Mouse (Mus musculus): ENCODE results near the gene Bloc1s3.

Gene Bloc1s3

DNA sequence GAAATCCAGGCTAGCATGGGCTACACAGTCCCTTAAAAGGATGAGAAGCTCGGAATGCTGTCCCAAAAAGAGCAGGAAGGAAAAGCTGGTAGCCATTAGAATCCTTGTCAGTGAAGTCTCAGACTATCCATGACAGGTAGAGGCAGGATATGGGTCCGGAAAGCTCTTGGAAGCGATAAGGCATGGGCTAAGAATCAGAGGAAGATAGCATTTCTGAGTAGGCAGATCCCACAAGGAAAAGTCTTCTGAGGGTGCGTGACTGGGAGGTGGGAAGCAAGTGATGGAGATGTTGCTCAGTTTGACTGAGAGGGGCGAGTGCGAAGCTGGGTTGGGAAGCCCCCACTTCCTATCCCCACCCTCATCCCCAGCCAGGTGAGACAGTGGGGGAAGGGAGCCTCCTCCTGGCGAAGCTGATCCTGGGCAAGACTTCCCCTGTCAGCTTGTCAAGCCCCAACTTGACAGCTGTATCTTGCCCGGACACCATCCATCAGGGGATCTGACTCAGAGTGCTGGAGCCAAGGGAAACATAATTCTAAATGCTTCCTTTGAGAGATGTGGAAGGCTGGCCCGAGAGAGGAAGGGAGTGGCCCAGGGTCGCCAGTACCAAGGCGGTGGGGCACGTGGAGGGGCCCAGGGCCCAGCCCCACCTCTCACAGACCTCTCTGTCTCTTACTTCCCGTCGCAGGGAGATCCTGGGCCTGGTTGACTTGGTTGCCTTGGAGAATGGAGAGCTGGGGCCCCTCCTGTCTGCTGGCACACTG lies 30.4 kb downstream of the Bloc1s3 start:
- DNase-seq (ENCODE audit: low spot score): no peak

DNA sequence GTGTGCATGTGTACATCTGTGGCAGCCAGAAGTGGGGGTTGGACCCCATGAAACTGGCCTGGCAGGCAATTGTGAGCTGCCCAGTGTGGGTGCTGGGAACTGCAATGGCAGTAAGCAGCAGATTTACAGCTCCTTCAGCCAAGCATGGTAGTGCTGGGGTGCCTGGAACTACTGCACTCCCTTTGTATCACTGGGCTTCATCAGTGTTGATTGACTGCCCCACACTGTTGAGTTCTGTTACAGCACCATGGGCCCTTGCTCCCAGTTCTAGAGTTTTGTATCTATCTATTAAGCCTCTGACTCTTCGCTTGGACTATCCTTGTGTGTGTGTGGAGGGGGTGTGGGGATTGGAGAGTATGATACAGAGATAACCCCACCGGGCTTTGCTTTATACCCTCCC lies 31.1 kb downstream of the Bloc1s3 start:
- no peak for DNase-seq (ENCODE audit: low spot score)

GRCm38 (mm10) chr7:19473875-19474443 lies 34.2 kb downstream of the Bloc1s3 start:
- DNase-seq (ENCODE audit: low spot score): peak; percentile 77

DNA sequence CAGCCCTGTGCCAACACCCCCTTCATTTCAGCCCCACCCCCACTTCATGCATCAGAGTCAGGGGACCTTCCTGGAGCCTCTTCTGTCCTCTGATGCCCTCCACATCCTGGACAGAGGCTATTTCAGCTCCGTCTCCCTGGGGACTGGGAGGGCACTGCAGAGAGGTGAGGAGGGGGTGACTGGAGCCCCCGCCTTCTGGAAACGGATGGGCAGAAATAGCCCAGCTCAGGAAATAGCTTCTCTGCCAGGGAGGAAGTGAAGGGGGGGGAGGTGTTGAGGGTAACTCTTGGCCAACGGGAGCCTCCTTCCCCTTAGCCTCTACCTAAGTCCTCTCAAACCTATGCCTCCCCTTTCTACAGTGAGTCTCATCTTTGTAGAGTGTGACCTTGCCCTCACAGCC lies 35.8 kb downstream of the Bloc1s3 start:
- no peak for DNase-seq (ENCODE audit: low spot score)

DNA sequence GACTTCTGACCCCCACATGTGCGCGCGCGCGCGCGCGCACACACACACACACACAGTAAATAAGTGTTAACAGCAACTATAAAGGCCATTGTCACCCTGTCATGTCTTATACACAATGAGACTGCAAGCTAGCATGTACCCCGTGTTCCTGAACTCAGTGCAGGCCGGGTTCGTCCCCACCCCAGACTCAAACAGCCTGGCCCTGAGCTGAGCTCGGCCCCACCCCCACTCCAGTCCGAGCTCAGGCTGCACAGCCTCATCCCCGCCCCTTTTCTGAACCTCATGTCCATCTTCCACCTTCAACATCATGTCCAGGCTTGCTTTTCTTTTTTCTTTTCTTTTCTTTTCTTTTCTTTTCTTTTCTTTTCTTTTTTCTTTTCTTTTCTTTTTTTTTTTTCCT lies 37.9 kb downstream of the Bloc1s3 start:
- no peak for DNase-seq (ENCODE audit: low spot score)

- no peak for DNase-seq (ENCODE audit: low spot score)
Observed at GRCm38 (mm10) chr7:19469404-19469803, 38.8 kb downstream of the Bloc1s3 start.

GRCm38 (mm10) chr7:19468279-19468678 lies 39.9 kb downstream of the Bloc1s3 start:
- no peak for DNase-seq (ENCODE audit: low spot score)

DNA sequence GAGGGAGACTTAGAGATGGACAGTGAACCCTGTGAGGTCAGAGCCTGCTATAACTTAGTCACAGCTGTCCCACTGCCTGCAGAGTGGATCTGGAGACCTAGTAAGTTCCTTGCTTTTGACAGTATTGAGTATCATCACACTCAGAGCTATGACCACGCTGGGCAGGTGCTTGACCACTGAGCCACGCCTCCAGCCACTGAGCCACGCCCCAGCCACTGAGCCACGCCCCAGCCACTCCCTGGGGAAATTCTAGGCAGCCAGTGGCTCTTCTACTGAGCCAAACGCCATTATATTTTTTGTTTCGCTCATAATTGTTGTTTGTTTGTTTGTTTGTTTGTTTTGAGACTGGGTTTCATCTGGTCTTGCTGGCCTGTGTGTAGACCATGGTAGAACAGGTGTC lies 40.5 kb downstream of the Bloc1s3 start:
- no peak for DNase-seq (ENCODE audit: low spot score)

GRCm38 (mm10) chr7:19466602-19467145 lies 41.5 kb downstream of the Bloc1s3 start:
- no peak for DNase-seq (ENCODE audit: low spot score)

- no peak for DNase-seq (ENCODE audit: low spot score)
Observed at GRCm38 (mm10) chr7:19464367-19465307, 43.5 kb downstream of the Bloc1s3 start.

DNA sequence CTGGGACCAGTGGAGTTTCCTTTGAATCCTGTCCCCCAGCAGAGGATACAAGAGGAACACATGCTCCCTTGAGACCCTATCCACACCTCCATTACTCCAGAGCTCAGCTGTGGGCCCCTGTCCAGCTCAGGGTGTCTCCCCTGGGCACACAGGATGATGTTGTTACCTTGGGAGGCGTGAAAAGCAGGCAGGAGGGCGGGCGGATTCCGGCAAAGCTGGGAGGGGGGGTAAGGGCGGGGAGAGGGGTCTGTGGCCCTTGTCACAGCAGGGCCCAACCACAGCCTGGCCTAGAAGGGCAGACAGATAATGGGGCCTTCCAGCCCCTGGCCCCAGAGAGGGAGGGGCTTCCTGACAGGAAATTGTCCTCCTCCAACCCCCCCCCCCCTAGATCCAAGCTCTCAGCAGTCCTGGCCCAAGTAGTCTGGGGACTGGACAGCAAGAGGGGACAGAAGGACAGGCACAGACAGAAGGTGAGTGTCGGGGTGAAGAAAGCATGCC lies 45.2 kb downstream of the Bloc1s3 start, which contains the start of gene Exoc3l2:
Gene Exoc3l2 (plus strand): TSS at position 448 of the 498 bp plus-strand sequence.
- no peak for DNase-seq (ENCODE audit: low spot score)

DNA sequence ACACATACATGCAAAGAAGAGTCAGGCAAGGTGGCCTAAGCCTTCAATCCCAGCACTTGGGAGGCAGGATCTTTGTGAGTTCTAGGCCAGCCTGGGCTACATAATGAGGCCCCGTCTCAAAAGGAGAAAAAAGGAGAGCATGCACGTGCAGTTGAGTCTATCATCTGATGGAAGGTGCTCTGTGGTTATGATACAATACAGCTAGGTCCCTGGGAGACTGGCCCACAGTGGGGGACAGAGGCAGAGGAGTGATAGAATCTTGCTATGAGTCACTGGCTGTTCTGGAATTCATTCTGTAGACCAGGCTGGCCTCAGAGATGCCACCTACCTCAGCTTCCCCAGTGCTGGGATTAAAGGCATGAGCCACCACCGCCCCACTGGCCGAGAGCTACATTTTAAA lies 45.7 kb downstream of the Bloc1s3 start:
- DNase-seq (ENCODE audit: low spot score): no peak

DNA sequence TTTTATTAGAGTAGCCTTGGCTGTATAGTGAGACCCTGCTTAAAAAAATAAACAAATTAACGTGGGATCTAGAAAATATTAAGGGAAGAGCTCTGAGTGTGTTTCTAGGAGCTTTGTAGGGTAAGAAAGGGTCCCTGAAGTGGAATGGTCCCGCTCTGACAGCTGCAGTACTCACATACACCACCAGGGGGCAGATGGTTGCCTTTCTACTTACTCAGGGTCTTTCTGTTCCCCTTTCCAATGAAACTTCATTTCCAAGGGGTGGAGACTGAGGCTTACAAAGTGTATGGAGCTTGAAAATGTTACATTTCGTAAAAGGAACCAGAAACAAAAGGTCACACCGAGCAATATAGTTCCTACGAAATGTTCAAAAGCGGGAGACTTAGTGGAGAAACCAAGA lies 46.7 kb downstream of the Bloc1s3 start:
- DNase-seq (ENCODE audit: low spot score): peak; percentile 87

DNA sequence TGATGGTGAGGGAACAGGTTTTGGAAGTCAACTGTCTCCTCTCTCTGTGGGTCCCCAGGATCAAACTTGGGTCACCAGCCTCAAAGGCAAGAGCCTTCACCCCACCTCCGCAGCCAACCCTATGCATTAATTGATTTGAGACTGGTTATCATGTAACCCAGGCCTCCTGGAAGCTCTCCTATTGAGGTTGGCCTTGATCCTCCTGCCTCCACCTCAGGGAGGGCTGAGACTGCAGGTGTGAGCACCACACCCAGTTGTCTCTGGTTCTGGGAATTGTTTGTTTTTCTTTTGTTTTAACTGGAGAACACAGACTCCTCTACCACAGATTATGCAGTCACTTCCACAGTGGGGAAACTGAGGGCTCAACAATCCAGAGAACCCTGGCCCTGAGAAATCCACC lies 47.7 kb downstream of the Bloc1s3 start:
- DNase-seq (ENCODE audit: low spot score): no peak

GRCm38 (mm10) chr7:19459144-19459870 lies 48.9 kb downstream of the Bloc1s3 start:
- DNase-seq (ENCODE audit: low spot score): no peak

- DNase-seq (ENCODE audit: low spot score): peak; percentile 73
Observed at GRCm38 (mm10) chr7:19458591-19459111, 49.5 kb downstream of the Bloc1s3 start, which contains the start of gene Mark4. Gene Mark4, minus strand, starts transcription at chr7:19458821.

DNA sequence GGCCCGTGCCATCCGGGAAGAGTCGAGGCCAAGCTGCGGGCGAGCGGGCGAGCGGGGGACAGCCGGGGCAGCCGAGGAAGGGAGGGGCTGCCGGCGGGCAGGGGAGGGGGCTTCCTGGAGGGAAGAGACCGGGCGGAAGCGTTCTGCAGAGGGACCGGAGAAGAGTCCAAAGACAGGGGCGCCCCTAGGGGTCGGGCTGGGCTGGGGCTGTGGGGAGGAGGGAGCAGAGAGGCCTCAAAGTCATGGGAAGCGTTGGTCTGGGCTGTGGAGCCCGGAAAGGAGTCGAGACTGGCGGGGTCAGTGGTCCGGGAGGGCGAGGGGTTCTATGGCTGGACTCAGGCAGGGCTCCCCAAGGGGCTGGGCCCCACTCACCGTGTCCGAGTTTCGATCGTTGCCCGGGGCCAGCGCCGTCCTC lies 50.1 kb downstream of the Bloc1s3 start:
- DNase-seq (ENCODE audit: low spot score): no peak

- DNase-seq (ENCODE audit: low spot score): no peak
Observed at GRCm38 (mm10) chr7:19457414-19458071, 50.6 kb downstream of the Bloc1s3 start.

DNA sequence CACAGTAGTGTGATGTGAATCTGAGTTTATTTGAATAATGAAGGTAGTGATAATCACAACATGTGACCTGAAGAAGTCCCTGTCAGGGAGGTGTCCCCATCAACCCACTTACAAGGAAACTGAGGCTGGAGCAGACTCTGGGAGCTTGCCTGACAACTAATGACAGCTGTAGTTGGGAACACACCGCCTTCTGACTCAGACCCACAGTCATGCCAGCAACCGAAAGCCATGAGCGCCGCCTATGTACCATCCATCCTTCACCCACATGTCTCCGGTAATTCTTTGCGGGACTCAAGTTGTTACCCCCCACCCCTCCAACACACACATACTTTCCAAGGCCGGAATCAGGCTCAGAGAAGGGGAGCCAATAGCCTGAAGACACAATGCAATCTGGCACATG lies 51.5 kb downstream of the Bloc1s3 start:
- DNase-seq (ENCODE audit: low spot score): no peak

DNA sequence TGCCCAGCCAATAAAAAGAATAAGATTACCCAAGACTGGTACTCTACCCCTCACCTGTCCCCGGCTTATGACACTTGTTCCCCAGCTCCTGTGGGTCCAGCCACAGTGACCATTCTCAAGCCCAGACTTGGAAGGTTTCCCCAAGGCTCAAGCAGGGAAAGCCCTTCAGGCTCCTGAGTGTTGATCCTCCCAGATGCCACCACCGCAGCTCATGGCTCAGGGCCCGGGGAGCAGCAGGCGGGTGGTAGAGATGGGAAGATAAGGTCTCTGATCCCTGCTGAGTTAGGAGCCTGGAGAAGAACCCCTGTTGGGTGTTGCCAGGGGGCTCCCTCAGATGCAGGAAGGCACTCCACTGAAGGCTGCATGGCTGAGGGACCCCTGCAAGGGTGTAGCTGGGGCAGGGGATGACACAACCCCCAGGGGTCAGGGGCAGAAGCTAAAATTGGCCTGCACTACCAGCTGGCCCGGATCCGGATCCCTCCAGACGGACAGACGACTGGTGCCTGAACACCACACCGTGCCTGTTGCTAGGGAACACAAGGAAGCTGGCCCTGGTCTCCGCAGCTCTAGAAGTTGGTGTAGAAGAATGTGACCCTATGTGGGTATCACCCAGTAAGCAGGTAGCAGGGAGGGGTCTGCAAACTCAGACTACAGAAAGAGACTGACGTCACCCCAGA lies 52.2 kb downstream of the Bloc1s3 start:
- DNase-seq (ENCODE audit: low spot score): no peak
